Mouse (Mus musculus): ENCODE measurements at regions not wholly inside any gene's neighbourhood (a gene's known extent, or its start where the extent isn't known, plus 50 kb on each side); places are given as distances from the start of the nearest gene placed in this dataset.

DNA sequence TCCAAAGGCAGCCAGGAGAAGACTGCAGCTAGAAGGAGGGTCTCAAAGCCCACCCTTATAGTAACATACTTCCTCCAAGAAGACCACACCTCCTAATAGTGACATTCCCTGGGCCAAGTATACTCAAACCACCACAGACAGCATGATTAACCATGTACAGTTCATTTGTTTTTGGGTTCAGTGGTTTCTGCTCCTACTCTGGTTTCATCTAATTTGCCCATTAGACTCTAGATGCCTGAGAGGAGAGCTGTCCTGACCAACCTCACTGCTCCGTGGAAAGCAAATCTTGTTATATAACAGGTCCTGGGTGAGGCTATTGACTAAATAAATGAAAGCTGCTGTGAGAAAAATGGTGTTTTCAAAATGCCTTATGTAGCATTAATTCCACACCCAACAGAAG is 272.2 kb downstream of the Hace1 start:
- Histone ChIP-seq H3K4me1 (ENCODE audit: control insufficient read depth, insufficient read depth, low read length) (no peaks in the 10 kb centered on the region), H3K4me3 (ENCODE audit: insufficient read depth, low read length) (no peak overlapping the region), H3K27ac (ENCODE audit: insufficient read depth, low read length) (no peak overlapping the region)
- TF ChIP-seq CTCF (IDR thresholded peaks at IDR 0.05; ENCODE audit: extremely low read depth, insufficient read depth, low read length): no peak
- TF ChIP-seq POLR2A (IDR thresholded peaks at IDR 0.05; ENCODE audit: extremely low read depth, insufficient read depth, low read length): no peak

DNA sequence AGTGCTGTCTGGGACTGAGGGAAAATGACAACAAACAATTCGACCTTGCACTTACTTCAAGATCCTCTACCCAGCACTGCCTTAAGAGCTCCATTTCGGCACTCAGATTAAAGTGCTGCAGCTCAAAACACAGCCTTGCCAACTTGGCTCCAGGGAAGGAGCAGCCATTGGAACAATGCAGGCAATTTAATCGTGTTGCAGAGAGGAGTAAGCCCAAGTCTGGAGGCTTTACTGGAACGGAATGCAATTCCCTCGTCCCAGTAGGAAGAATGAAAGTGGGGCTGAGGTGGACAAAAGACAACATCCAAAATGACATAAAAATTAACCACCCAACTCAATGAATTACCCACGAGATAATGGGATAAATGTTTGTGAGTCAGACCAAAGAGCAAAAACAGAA is 273.0 kb downstream of the Hace1 start:
- H3K27ac ChIP-seq (ENCODE audit: insufficient read depth, low read length): no peak overlapping the region

DNA sequence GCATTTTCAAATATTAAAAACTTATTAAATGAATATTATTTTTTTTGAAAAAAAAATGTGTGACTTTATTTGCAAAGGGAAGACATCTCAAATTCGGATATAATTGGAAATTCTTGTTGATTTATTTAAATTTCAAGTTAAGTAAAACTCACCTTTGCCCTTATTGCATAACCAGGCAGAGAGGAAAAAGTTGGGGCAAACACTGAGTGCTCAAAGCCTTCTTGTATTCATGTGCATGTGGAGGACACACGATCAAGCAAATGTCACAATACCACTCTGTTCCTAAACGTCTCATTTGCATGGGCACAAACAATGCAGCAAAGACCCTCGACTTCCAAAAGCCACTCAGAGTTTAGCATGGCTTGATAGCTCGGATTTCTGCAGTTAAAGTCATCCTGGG is 275.1 kb downstream of the Hace1 start:
- TF ChIP-seq CTCF (IDR thresholded peaks at IDR 0.05; ENCODE audit: extremely low read depth, insufficient read depth, low read length): no peak
- TF ChIP-seq POLR2A (IDR thresholded peaks at IDR 0.05; ENCODE audit: extremely low read depth, insufficient read depth, low read length): no peak
- Histone ChIP-seq H3K4me1 (ENCODE audit: control insufficient read depth, insufficient read depth, low read length) (no peaks in the 10 kb centered on the region), H3K4me3 (ENCODE audit: insufficient read depth, low read length) (no peak overlapping the region), H3K27ac (ENCODE audit: insufficient read depth, low read length) (no peak overlapping the region)

More for the DNA sequence above, 273.0 kb downstream of the Hace1 start:
- TF ChIP-seq CTCF (IDR thresholded peaks at IDR 0.05; ENCODE audit: extremely low read depth, insufficient read depth, low read length) (no peak), POLR2A (IDR thresholded peaks at IDR 0.05; ENCODE audit: extremely low read depth, insufficient read depth, low read length) (no peak)
- Histone ChIP-seq H3K4me3 (ENCODE audit: insufficient read depth, low read length) (no peak overlapping the region), H3K4me1 (ENCODE audit: control insufficient read depth, insufficient read depth, low read length) (no peaks in the 10 kb centered on the region)

GRCm38 (mm10) chr10:45855514-45855913 is 277.9 kb downstream of the Hace1 start:
- H3K4me1 ChIP-seq (ENCODE audit: control insufficient read depth, insufficient read depth, low read length): no peaks in the 10 kb centered on the region; the same call in 1 of the 2 replicates
- no peak overlapping the region for H3K27ac ChIP-seq (ENCODE audit: insufficient read depth, low read length)
- H3K4me3 ChIP-seq (ENCODE audit: insufficient read depth, low read length): no peak overlapping the region
- TF ChIP-seq CTCF (IDR thresholded peaks at IDR 0.05; ENCODE audit: extremely low read depth, insufficient read depth, low read length) (no peak), POLR2A (IDR thresholded peaks at IDR 0.05; ENCODE audit: extremely low read depth, insufficient read depth, low read length) (no peak)

DNA sequence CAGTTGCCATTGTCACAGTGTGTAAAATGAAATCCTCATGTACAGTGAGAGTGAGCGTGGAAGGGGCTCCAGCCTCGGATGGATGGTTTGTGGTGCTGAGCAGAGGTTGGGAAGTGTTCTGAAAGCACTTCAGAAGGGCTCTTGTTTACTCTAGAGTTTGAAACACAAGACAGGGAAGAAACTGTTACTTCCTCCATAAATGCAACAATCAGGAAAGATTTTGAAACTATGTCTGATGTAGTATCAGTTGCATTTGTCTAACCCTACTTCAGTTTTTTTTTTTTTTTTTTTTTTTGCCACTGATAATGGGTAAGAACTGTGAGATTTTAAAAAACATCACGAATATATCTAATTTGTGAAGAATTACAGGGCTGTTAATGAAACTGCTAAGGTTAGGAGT is 281.5 kb downstream of the Hace1 start:
- Histone ChIP-seq H3K4me3 (ENCODE audit: insufficient read depth, low read length) (no peak overlapping the region), H3K27ac (ENCODE audit: insufficient read depth, low read length) (no peak overlapping the region), H3K4me1 (ENCODE audit: control insufficient read depth, insufficient read depth, low read length) (no peaks in the 10 kb centered on the region; the same call in 1 of the 2 replicates)
- TF ChIP-seq CTCF (IDR thresholded peaks at IDR 0.05; ENCODE audit: extremely low read depth, insufficient read depth, low read length) (no peak), POLR2A (IDR thresholded peaks at IDR 0.05; ENCODE audit: extremely low read depth, insufficient read depth, low read length) (no peak)

GRCm38 (mm10) chr10:45859909-45860308 is 282.3 kb downstream of the Hace1 start:
- no peak overlapping the region for H3K27ac ChIP-seq (ENCODE audit: insufficient read depth, low read length)
- TF ChIP-seq POLR2A (IDR thresholded peaks at IDR 0.05; ENCODE audit: extremely low read depth, insufficient read depth, low read length): no peak
- no peak for TF ChIP-seq CTCF (IDR thresholded peaks at IDR 0.05; ENCODE audit: extremely low read depth, insufficient read depth, low read length)
- H3K4me1 ChIP-seq (ENCODE audit: control insufficient read depth, insufficient read depth, low read length): no peaks in the 10 kb centered on the region; the same call in 1 of the 2 replicates
- H3K4me3 ChIP-seq (ENCODE audit: insufficient read depth, low read length): no peak overlapping the region

DNA sequence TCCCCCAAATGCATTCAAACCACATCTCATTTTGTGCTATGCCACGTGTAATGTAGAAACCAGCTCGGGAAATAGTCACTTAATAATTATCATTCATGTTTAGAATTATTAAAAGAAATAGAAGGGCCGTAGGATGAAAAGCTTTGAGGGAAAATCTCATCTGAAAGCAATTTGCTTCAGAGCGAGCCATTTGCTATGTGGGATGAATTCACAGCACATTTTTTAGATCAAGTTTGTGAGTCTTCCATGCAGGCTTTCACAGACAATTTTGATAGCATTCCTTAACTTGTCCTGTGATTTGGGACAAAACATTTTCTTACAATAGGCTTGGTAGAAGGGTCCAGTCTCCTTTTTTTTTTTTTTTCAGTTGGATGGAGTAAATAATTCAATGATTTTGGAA is 283.1 kb downstream of the Hace1 start:
- TF ChIP-seq CTCF (IDR thresholded peaks at IDR 0.05; ENCODE audit: extremely low read depth, insufficient read depth, low read length) (no peak), POLR2A (IDR thresholded peaks at IDR 0.05; ENCODE audit: extremely low read depth, insufficient read depth, low read length) (no peak)
- no peaks in the 10 kb centered on the region; the same call in 1 of the 2 replicates for H3K4me1 ChIP-seq (ENCODE audit: control insufficient read depth, insufficient read depth, low read length)

DNA sequence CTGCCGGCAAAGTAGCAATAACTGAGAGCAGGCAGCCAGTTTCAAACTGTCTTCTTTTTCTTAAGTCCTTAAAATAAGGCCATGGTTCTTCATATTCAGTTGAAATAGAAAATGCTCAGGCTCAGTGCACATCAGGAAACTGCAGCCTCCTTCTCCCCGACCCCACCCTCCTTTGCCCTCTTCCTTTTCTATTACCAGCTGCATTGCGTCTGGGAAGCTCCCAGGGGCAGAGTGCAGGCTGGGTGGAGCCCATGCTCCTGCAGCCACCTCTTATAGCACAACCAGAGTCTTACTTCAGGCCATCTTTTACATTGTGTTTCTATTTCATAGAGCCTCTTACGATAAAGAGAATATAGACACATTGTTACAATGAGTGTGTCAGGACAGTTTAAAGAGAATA is 288.2 kb downstream of the Hace1 start:
- Histone ChIP-seq H3K4me3 (ENCODE audit: insufficient read depth, low read length) (no peak overlapping the region), H3K27ac (ENCODE audit: insufficient read depth, low read length) (no peak overlapping the region), H3K4me1 (ENCODE audit: control insufficient read depth, insufficient read depth, low read length) (no peaks in the 10 kb centered on the region)
- no peak for TF ChIP-seq POLR2A (IDR thresholded peaks at IDR 0.05; ENCODE audit: extremely low read depth, insufficient read depth, low read length)
- no peak for TF ChIP-seq CTCF (IDR thresholded peaks at IDR 0.05; ENCODE audit: extremely low read depth, insufficient read depth, low read length)

More for the DNA sequence above, 283.1 kb downstream of the Hace1 start:
- Histone ChIP-seq H3K27ac (ENCODE audit: insufficient read depth, low read length) (no peak overlapping the region), H3K4me3 (ENCODE audit: insufficient read depth, low read length) (no peak overlapping the region)

- H3K4me3 ChIP-seq (ENCODE audit: insufficient read depth, low read length): no peak overlapping the region
- TF ChIP-seq POLR2A (IDR thresholded peaks at IDR 0.05; ENCODE audit: extremely low read depth, insufficient read depth, low read length) (no peak), CTCF (IDR thresholded peaks at IDR 0.05; ENCODE audit: extremely low read depth, insufficient read depth, low read length) (no peak)
- H3K4me1 ChIP-seq (ENCODE audit: control insufficient read depth, insufficient read depth, low read length): no peaks in the 10 kb centered on the region
- no peak overlapping the region for H3K27ac ChIP-seq (ENCODE audit: insufficient read depth, low read length)
Measured at GRCm38 (mm10) chr10:45866860-45867259, 289.2 kb downstream of the Hace1 start.

GRCm38 (mm10) chr10:45871028-45871427 is 293.4 kb downstream of the Hace1 start:
- H3K4me3 ChIP-seq (ENCODE audit: insufficient read depth, low read length): no peak overlapping the region
- no peak overlapping the region for H3K27ac ChIP-seq (ENCODE audit: insufficient read depth, low read length)
- no peak for TF ChIP-seq CTCF (IDR thresholded peaks at IDR 0.05; ENCODE audit: extremely low read depth, insufficient read depth, low read length)
- TF ChIP-seq POLR2A (IDR thresholded peaks at IDR 0.05; ENCODE audit: extremely low read depth, insufficient read depth, low read length): no peak
- H3K4me1 ChIP-seq (ENCODE audit: control insufficient read depth, insufficient read depth, low read length): no peaks in the 10 kb centered on the region
